Mouse (Mus musculus) heart, postnatal 4 days (tissue): ENCODE measurements around the gene Rps6kl1. TPM values are rescaled to one million over a fixed set of nuclear protein-coding genes. Genes with fewer than 3 reads are reported as not detected.
A peak's percentile ranks its signal among the peaks of the same experiment; 100 is the strongest.

Experiments
- DNase-seq: peaks from one replicate; pipeline ENCODE4 v3.0.0; 2021
- total RNA-seq, 2 experiments: library from RNA; stranded (reverse); gene quantifications; 2 replicates each; pipeline ENCODE4 v1.2.3; 2021

Gene Rps6kl1
- total RNA-seq, 2 experiments from 2014 or later: 2.3 to 3.0 TPM

DNA sequence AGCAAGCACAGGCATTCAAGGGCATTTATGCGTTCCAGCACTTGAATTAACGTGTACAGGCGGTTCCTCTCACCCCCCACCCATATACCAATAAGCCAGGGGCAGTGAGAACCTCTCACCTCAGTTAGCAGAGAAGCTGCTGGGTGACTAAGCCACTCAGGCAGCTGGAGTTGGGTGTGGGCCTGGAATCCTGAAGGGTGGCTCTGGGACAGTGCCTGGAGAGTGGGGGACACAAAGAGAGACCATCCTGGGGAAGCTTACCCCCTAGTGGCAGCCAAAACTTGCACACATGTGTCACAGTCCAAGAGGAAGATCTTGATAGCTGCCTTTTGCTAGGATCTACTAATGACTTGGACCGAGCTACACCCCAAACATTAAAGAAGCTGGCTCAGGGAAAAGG is 14.4 kb downstream of the Rps6kl1 start:
- no peak for DNase-seq

DNA sequence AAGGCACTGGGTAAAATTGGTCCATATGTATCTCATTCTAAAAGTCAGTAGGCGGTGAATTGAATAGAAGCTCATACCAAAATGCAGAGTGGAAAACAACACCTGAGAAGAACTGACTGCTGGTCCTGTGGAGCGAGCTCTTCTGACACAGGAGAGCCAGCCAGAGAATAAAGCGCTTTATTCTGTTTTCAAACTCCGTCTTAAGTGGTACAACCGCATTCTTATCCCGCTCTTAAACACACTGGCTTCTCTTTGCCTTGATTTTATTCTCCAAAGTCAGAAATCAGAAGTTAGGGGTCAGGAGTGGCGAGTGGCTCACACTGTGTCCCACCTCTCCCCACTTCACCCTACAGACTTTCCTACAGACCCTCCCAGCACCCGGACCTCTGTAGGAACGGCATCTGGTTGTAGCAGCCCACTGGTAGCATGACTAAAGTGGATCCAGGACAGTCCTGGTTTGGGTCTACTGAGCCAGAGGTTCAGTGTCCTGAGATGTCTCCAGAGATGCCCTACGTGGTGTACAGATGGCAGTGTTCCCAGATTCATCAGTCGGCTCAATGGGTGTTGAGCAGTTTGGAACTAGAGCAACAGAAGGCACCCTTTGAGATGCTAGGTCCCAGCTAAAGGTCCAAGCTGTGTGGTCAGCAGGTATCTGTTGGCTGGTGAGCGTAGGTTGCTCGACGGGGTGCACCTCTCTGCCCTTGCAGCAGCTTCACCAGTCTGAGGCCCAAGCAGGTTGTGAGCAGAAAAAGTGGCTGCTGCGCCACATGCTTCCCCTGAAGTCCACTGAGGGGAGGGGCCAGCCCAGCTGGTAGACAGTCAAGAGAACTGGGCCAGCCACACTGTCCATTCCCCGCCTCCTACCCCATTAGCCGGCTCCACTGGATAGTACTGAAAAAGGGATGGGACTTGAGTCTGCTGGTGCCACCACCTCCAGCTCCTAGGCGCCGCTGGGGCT is 15.3 kb downstream of the Rps6kl1 start:
- DNase-seq: peak; percentile 40

DNA sequence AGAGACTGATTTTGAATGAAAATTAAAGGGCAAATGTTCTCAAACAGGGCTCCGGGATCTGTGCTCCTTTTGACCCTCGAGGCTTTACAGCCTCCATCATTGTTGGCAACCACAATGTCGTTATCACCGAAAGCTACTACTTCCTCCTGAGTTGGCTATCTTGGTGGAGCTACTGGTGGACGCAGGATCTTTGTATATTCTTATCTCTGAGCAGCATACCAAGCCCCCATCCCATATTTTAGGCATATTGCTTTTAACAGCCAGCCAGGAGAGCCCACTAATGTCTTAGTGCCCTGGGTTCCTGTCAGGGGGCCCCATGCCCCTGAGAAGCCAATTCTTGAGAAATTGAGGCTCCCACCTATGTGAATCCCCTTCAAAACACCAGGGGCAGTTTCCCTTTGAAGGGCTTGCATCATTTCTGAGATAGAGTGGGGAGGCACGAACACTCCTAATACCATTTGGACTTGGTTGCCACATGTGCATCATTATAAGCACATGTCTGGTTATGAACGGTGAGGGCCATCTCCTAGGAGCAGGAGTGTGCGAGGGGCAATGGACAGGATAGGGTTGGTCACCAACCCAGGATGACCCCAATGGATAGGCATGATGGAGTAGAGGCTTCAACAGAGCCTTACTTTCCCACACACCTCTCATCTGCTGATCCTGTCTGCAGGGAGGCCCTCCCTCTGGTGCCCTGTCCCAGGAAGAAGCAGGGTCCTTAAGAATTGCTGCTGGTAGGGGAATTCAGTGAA is 16.8 kb downstream of the Rps6kl1 start:
- DNase-seq: no peak

DNA sequence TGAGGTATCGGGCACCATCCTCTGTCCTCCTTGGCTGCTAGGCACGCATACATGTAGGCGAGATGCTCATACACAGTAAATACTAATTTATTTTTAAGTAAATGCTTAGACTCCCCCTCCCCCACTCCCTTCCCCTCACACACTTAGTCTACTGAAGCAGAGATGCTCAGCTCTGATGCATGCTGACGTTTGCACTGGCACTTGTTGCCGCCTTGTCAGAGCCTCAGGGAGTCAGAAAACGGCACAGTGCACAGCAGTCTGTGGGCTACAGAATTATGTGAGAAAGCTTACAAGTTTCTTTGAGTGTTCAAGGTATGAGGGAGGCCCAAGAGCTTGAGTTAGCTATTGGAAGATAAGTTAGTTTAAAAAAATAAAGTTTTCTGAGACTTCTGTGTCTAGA is 19.7 kb downstream of the Rps6kl1 start:
- DNase-seq: no peak

DNA sequence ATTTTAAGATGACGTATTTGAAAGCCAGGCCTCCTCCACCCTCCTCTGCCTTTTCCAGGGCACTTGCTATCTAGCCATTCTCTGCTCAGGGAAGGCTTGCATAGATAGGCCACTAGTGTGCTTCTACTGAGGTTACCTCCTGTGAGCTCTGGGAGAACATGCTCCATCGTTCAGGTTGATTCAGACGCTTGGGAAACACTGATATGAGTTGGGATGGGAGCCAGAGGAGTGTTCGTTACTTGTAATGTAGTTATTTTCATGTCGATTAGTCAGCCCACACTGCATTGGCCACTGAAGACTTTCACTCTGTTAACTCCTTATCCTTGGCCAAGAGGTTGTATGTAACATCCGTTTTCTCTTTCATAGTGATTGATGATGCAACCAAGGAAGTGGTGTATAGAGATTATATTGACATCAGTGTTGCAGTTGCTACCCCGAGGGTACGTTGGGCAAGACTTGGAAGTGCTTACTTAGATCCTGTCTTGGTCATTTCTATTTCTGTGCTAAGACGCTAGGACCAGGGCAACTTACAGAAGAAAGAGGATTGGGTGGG is 21.6 kb downstream of the Rps6kl1 start:
- DNase-seq: no peak

DNA sequence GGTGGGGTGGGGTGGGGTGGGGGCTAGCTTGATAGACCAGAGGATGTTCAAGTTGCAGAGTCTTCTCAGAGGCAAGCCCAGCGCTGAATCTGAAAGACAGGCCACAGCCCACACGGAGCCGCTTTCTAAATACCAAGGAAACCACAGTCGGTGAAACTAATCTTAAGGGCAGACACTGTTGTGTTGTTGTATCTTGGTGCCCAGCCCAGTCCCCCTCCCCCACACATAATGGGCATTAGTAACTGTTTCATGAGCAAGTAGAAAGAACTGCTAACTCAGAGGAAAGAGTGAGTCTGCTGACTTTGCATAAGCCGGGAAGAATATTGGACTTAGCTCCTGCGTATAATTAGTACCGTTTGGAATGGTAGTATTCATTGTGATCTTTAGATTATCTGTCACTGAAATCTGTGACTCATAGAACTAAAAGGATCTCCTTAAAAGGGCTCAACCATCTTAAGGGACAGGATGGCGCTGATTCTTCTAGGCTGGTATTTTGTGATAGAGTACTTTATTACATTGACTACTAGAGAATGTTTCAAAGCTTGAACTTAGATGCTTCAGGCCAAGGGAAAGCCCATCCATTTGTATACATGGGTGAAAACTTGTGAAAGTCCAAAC is 24.0 kb downstream of the Rps6kl1 start:
- DNase-seq: no peak

DNA sequence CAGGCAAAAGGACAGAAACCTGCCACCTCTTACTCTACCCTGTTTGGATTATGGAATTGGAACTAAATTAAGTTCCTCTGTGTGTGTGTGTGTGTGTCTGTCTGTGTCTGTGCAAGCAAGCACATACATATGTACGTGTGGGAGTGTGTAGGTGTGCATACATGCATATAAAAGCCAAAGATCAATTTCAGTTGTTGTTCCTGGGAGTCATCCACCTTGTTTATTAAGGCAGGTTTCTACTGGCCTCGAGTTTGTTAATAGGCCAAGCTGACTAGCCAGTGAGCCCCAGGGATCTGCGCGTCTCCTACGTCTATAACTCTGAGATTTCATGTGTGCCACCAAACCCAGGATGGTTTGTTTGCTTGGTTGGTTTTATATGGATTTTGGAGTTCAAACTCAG is 26.3 kb downstream of the Rps6kl1 start:
- no peak for DNase-seq

DNA sequence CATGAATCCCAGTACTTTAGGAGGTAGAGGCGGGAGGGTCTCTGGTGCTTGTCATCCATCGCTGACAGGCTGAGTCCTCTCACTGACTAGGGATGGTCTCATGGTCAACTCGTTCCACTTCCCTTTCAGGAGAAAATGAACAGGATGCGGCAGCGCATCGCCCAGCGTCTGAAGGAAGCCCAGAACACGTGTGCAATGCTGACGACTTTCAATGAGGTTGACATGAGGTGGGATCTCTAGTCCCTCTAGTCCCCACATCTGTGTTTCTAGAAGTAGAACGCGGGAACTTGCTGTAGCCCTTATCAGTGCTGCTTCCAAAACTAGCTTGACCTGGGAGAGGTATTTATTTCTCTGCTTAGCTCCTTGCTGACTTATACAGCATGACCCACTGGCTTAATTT is 27.4 kb downstream of the Rps6kl1 start:
- no peak for DNase-seq

DNA sequence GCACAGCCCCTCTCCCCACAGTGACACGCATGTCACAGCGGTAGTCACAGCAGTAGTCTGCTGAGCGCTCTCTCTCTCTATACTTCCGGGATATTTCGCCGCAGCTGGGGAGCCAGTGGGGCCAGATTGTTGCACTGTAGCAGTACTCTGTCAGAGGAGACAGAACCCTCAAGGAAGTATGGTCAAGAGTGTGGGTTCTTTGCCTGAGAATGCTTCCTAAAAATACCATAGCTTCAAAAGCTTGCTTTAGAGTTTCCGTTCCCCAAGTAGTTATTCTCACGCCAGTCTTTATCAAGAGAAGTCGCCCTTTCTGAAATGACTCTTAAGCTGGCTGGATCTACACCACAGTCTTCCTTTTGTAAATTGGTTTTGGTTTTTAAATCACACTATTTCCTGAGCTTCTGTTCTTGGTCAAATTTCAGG is 27.9 kb downstream of the Rps6kl1 start:
- DNase-seq: no peak

DNA sequence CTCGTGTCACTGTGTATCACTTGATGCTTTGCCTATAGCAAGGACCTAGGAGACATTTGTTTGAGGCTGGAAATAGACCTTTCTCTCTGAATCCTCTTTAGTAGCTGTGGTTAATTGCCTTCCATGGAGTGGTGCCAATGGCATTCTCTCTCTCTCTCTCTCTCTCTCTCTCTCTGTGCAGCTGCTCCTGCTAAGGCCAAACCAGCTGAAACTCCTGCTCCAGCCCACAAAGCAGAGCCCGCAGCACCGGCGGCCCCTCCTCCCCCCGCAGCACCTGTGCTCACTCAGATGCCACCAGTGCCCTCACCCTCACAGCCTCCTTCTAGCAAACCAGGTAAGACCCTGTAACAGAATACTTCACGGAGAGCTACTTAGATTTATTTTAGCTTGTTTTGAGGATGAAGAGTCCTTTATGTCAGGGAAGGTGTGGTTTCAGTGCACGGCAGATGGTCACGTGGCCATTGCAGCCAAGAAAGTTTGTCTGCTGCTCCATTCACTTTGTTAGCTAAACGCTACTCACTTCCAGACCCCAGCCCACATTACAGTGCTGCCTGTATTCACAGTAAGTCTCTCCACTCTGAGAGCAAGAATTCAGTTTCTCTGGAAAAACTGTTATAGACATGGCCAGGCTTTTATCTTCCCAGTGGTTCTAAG is 29.1 kb downstream of the Rps6kl1 start:
- DNase-seq: no peak

DNA sequence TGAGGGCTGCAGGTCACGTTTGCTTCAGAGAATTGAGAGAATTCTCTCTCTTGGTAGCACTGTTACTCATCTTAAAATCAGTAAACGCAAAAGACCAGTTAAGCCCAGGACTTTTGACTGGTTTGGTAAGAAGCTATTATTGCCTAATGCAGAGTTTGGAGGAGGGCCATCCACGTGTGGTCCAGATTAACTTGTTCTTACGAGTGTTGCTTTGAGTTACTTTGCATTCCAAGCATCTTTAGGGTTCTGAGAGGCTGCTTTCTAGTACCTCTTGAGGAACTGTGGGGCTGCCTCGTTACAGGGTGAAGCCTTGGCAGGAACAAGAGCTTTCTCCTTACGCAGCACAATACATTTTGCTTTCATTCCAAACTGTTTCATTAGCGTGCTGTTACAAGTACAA is 35.4 kb downstream of the Rps6kl1 start:
- no peak for DNase-seq

DNA sequence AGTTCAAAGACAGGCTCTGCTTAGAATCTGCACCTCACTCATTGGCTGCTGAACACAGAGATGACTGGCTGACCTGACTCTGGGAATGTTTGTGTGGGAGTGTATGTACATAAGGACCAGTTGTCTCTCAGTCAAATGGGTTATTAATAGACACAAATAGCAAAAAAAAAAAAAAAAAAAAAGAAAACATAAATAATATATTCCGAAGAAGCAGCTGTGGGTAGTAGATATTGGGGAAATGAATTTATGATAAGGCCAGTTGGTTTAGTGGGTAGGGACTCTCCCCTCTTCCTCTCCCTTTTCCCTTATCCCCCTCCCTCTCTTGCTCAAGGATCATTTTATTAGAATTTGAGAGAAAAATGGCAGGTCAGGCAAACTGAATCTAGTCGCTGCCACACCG is 37.1 kb downstream of the Rps6kl1 start:
- DNase-seq: no peak

DNA sequence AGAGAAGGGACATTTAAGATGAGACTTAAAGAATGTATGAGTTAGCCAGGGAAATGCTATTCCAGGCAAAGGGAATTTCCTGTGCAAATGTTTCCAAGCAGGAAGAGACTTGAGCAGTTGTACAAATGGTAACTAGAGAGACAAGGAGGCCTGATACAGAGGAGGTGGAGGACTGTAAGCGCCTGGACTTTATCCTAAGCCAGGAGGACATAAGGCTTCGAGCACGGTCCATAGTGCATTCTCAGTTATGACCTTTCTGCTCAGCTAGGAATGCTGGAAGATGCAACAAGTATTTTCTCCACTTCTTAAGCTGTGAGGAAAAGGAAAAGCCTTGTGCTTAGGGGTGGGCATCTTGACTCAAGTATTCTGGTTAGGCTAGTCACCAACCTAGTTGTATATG is 37.7 kb downstream of the Rps6kl1 start:
- DNase-seq: no peak

DNA sequence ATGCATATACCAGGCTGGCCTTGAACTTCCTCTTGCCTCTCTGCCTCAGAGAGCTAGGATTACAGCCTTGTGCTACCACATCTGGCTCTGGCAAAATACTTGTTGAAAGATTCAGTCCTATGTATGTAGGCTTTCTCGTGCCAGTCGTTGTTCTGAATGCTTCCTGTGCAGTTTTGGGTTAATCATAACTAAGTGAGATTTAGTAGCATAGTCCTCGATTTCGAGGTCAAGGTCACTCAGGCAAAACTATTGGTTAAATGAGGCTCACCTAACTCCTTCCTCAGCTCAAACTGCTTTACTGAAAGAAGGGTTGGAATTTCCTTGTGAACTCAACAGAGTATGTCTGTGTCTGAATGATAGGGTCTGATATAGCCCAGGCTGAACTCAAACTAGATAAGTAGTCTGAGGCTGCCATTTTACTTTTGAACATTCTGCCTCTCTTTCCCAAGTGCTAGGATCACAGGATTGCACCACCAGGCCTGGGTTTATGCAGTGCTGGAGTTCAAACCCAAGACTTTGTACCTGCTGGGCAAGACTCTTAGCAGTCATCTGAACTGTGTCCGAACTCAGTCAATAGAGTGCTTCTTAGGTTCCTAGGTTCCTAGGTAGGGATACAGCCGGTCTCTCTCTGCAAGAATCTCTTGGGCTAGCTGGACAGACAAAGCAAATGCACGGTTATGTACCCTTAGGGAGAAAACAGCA is 38.4 kb downstream of the Rps6kl1 start:
- DNase-seq: no peak

DNA sequence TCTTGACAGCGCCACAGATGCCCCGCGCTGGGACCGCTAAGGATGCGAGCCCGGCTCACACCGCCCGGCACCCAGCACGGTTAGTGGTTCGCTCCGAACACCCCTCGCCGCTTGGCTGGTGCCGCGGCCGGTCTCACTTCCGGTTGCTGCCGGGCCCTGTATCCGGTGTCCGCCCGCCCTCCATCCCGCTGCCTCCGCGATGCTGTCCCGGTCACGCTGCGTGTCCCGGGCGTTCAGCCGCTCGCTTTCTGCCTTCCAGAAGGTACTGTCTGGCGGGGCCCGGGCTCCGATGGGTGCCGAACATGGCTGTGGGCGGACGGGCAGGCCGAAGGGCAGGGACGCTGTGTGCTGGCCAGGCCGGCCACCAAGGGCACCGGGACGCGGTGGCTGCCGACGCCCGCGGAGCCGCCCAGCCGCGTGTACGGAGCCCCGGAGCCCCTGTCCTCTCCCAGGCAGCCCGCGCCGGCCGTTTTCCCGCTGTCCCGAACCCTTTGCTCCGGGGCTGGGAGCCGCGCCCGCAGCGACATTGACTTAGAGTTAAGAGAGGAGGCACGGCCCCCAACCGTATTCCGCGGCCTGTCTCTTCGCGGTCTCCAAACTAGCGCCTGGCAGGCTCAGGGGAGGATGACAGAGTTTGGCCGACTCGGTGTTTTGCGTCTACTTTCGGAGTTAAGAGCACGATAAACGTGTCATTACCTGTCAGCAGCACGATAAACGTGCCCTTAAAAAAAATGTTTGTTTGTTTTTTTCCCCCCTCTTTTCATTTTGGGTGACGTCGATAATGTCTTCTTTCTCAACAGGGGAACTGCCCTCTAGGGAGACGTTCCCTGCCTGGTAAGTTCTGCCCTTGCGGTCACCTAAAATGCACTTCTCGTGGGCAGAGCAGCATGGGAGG is 40.1 kb downstream of the Rps6kl1 start, which contains the start of the genes Prox2 and Dlst:
Gene Prox2 (minus strand): TSS at position 62 of the 895 bp plus-strand sequence.
Gene Dlst (plus strand): TSS at position 136 of the 895 bp plus-strand sequence.
- peak; percentile 92 for DNase-seq

DNA sequence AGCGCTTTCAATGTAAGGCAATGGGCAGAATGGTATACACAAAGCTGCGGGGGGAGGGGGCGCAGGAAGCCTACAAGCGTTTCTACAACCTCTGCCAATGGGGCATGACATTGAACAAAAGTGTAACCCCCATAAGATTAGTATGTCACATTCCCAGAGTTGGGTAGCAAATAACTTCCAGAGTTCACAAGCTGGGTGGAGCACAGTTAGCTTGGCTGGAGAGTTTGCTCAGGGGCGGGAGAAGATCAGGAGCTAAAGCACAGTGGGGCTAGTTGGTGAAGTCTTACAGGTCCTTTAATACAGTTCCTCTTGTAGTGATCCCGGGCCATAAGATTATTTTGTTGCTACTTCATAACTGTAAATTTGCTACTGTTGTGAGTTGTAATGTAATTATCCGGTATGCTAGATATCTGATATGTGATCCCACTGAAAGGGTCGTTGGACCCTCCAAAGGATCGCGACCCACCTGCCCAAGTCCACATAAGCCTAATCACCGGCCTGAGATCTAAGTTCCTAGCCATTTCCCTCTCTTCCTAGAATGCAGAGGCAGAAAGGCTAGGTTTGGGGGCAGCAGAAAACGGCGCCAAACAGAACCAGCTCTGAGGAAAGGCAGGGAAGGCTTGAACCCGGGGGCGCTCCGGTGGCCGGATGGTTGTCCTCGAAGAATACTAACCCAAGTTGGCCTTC is 40.9 kb downstream of the Rps6kl1 start:
- no peak for DNase-seq

DNA sequence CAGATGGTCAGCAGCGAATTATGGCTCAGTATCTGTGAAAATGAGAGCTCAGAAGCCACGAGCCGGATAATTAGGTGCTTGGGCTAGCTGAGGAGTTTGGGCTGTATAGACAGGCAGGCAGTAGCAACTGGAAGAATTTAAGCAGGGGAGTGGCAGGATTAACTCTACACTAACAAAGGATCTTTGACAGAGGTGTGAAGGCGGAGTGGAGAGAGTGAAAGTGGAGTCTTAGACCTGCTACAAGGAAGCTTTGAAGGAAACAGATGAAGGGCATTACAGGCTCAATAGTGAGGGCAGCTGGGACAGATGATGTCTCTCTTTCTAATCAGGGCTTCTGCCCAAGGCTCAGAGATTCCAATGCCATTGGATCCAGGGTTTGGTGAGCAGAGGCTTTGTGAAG is 41.6 kb downstream of the Rps6kl1 start:
- no peak for DNase-seq

DNA sequence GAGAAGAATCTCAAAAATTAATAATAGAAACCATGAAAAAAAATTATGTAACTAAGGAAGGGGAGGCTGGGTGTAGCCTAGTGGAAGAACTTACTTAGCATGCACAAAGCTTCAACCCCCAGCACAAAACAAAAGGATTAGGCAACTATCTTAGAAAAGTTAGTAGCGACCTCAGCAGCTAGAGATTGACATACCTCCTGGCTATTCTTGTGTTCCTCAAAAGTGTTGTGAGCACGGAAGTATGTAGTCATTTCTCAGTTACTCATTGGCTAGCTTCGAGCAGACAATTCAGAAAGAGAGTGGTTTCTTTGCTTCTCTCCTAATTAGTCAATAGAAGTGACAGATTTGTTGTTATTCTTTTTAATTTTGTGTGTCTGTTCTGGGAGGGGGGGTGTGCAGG is 42.4 kb downstream of the Rps6kl1 start:
- DNase-seq: no peak

DNA sequence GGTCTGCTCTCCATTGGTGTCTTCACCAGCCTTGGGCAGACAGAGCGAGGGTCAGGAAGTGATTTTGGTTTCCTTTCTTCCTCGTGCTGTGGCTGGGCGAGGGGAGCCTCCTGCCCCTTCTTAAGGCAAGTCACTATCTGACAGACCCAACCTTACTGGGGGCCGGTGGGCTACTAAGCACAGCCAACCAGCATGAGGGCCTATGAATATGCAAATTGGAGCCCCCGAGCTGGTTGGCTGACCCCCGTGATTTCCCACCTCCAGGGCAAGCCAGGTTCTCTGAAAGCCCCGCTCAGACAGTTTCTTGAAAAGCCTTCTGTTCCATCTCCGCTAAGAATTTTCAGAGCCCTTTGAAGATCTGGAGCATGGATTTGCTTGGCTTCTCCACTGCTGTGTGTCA is 44.8 kb downstream of the Rps6kl1 start:
- no peak for DNase-seq

DNA sequence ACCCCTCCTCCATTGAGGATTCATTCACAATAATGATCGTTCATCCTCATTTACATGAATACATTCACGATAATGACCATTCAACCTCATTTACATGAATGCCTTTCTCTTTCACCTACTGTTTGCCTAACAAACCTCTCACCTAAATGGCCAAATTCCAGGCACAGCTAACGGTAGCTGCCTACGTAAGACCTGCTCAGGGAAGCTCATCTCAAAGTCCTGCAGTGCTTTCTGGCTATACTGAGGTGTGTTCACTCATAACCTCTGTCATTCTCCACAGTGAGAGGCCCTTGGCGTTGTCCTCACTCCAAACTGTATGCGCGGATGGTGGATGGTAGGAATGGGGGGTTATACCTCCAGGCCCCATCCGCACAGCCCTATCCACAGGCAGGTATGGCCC is 46.3 kb downstream of the Rps6kl1 start:
- no peak for DNase-seq
